Mouse (Mus musculus): ENCODE measurements around the gene Nop2.

- TF ChIP-seq CTCF (IDR thresholded peaks at IDR 0.05; ENCODE audit: low read depth) (no peak), EP300 (optimal IDR thresholded peaks at IDR 0.05) (no peak)
Measured at GRCm38 (mm10) chr6:125168086-125168485, 36.4 kb downstream of the Nop2 start.

Data from stomach, postnatal 0 days (tissue).